Mouse (Mus musculus) brain, embryonic 18.5 days (tissue): ENCODE measurements around the gene Tmem258.
A peak's percentile ranks its signal among the peaks of the same experiment; 100 is the strongest.

Source experiments
- DNase-seq: peaks from one replicate; pipeline ENCODE4 v3.0.0-alpha.2; 2012; ENCODE audit warnings: low read depth, low spot score

The Tmem258 gene

DNA sequence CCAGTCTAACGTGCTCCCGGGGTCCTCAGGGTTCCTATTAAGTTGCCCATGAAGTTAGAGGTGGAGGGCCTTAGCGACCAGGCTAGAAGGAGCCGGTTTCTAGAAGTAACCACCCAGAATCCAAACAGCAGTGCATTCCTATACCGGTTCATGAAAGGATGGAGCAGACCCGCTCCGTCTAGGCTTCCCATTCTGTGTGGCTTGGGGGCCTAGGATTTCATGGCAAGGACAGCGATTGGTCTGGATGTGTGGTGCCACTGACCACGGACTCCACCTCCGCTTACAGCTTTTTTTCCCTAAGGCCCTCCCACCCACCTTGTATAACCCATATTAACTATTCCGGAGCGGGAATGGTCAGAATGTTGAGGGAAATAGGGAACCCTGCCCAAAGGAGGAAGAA lies 19.7 kb upstream of the Tmem258 start:
- peak; percentile 51 for DNase-seq

DNA sequence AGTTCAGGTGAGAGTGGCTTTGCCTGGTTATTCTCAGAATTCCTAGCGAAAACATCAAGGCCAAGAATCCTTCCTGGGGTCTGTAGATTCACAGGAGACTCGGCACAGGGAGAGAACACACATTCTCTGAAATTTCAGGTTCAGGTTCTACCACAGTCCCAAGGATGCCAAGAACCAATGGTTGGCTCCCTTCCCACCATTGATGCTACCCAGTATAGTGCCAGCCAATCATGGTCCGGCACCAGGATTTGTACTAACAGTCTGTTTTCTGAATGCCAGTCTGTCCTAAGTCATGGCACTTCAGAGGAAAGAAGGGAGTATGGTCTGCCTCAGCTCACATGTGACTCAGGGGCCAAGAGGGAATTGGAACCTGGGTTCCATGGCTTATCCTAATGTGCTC lies 17.9 kb upstream of the Tmem258 start:
- DNase-seq = no peak

DNA sequence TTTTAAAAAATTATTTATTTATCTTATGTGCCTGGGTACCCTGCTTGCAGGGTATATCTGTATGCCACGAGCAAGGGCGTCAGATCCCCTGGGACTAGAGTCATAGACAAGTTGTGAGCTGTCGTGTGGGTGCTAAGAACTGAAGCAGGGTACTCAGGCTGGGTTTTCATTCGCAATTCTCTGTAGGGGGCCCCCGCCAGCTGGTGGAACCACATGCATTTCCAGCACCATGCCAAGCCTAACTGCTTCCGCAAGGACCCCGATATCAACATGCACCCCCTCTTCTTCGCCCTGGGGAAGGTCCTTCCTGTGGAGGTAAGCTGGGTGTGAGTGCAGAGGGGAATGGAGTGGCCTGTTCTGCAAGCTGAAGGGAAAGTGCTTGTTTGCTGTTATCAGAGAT lies 17.2 kb upstream of the Tmem258 start:
- no peak for DNase-seq

DNA sequence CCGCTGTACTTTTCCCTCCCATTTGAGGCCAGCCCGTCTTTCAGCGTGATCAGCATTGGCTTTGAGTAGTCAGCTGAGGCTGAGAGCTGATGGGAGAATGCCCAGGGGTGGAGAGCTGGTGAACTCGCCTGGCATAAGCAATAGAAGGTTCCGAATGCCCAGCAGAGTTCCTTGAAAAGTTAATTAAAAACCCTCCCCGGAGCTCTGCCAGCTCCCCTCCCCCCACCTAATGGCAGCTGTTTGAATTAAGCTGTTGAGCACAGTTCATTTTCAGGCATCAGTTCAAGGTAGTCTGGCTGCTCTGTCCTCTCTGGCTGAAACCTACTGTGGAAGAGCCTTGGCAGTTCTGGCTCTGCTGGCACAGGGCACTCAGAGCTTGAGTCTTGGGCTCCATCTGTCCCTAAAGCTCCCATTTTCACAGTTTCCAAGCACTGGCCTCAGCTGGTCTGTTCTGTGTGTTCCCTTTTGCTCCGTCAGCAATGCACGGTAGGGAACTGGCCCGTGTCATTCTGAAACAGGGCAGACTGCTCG lies 15.5 kb upstream of the Tmem258 start:
- peak; percentile 69 for DNase-seq

DNA sequence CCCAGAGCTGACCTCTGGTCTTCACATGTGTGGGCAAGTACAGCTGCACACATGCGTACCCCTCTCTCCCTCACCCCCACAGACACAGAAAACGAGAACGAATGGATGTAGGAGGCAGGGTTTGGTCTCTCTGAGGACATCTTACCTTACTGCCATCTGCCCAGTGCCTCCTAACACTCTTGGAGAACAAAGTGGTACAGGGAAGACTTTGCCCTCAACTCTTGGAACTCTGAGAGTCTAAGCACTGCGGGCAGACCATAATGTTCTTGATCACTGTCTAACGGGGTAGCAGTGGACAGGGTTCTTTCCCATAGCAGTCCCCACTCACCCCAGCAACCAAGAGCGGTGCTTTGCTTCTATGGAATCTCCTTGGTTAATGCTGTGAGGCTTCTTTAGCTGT lies 14.8 kb upstream of the Tmem258 start:
- DNase-seq = no peak

DNA sequence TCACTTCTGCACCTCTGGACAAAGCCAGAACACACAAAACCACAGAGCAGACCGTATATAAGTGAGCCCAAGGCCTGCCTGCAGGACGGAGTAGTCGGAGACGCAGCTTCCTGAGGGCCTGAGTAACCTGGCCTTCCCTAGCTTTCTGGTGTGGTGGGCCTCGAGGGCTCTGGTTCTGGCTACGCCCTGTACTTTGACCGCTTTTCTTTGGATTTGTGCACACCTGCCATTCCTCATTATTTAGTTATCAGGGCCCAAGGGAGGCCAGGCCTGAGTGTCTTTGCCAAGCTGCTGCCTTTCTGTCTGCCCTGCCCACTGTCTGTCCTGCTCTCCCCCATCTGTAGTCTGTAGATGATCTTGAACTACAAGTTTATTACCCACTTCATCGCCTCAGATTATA lies 13.9 kb upstream of the Tmem258 start:
- no peak for DNase-seq

DNA sequence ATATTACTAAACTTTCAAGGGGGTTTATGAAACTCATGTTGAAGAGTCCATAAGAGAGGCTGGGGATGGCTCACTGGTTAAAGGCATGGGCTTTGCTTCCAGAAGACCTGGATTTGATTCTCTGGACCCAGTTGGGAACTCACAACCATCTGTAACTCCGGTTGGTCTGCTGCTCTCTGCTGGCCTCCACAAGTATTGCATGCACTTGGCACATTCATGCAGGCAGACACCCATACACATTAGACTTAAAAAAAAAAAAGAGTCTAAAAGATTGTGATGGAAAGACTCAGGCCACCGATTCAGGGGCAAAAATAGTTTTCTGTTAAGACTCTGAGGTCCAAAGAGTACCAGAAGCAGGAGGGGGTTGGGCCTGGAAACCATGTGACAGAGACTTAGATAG lies 13.0 kb upstream of the Tmem258 start:
- DNase-seq = no peak

DNA sequence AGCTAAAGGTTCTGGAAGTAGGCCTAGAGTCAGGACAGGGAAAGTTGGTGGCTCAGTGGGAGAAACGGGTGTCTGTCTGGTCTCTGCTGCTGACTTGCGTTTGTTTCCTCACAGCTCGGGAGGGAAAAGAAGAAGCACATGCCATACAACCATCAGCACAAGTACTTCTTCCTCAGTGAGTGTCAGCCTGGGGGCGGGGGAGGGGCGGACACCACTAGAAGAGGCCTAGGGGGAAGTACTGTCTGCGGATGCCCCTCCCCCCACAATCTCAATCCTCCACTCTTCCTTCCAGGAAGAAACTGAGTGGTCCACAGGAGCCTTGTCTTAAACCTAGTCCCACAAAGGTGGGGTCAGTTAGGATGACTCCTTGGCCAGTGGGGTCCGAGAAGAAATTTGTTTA lies 12.5 kb upstream of the Tmem258 start:
- DNase-seq = no peak

DNA sequence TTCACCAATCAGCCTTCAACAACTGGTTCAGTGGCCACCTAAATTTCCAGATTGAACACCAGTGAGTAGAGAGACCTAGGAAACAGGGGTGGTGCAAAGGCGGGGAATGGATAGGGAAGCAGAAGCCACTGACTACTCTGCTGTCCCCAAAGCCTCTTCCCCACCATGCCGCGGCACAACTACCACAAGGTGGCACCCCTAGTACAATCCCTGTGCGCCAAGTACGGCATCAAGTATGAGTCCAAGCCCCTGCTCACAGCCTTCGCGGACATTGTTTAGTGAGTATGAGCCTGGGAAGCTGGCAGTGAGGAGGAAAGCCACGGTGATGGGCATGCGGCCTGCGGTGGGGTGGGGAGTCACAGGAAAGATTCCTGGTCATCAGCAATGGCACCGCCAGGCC lies 9.5 kb upstream of the Tmem258 start:
- DNase-seq = no peak

DNA sequence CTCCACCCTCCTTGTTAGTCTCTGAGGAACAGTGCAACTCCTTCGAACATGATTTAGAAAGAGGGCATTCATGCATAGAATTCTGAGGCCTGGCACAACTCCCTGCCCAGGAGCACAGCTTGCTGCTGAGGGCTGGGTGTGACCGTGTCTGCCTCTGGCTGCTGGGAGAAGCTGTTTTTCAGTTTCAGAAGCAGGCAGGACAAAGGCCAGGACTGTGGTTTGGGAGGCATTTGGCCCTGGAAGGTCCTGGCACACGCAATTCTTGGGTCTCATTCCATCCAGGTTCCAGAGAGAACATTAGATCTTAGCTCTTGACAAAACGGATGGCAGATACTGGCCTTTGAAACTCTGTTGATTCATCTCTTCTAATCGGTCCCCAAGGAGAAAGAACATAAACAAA lies 8.6 kb upstream of the Tmem258 start:
- DNase-seq = no peak

DNA sequence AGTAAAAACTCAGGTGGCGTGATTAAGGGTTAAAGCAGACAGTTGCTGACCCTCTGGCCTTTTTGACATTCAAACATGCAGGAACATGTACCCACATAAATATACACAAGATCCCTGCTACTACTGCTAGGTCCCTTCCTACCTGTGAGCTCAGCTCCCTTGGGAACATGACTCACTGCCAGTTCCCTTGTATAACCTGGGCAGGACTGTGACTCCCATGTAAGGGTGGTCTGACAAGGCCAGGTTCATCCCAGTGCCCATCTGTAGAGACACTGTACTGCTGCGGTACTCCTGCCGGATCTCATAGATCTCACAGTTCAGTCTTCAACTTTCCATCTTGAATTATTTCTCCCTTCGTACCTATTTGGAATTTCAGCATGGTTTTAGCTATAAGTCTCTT lies 6.7 kb upstream of the Tmem258 start:
- DNase-seq = no peak

DNA sequence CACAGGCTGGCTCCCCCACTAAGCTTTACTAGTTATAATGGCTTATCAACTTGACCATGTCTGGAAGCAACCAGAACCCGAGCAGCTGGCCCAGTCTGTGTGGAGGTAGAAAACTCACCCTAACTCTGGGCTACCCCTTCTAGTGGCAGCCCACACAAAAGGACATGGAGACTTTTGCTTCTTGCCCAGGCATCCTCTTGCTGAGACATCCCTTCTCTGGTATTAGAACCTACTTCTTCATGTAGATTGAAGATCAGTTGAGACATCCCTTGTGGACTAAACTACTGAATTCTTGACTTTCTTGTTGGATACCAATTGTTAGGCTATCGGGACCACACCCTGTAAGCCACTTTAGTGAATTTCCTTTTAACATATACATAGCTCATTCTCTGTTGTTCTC lies 5.5 kb upstream of the Tmem258 start:
- no peak for DNase-seq

DNA sequence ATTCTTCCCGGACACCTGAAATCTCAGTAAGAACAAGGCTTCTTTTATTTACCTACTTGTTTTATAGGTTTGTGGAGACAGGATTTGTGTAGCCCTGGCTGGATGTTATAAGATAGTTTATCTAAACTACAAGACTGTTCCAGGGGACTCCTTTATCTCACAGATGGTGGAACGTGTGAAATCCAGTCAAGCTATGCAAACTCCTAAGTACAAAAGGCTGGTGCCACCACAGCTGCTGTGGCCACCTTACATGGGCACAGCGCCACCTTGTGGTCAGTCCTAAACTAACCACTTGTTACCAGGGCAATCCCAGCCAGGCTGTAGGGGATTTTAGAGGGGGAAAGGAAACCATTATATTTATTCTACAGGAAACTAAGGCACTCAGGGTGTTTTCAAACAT lies 5.1 kb upstream of the Tmem258 start:
- DNase-seq = no peak

DNA sequence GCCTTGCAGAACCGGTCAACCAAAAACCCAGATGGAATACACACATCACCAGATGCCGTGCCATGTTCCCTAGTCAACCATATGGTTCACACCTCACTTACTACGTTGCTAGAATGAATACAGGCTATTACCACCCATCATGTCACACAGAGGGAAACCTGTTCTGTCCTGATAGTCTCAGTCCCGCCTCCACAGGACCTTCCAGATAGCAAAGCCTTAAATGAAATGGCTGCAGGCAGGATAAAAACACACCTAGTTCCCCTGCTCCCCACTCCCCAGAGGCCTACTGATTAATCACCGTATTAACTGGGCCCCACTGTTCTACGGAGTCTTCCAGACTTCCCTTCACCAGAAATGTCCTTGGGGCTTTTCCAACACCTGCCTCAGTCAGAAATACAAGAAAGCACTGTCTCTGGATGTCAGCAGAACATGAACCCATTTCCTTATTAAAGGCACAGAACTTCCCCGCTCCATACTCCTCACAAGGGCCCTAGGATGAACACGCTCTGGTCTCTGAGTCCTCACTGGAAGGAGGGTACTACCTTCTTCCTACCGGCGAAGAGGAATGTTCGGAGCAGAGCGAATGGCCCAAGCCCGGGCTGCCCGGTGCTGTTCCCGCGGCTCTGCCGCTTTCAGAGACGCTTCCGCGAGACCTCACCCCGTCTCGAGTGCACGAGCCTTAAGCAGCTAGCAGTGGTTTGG lies 517 bp upstream of the Tmem258 start:
- no peak for DNase-seq

DNA sequence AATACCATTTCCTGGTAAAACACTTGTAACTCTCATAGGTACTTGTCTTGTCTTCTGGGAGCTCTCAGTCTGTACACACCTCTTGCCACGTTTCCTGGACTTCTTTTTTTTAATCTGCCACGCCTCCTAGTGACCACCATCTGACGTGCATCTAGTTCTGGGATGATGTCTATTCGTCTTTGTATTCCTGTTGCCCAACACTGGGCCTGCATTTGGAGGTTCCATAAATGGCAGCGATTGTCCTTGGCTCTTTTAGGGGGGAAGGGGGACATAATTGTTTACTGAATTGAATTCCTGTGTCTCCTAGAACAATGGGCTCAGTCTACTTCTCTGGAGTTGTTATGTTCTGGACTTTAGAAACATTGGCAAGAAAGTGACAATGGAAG lies 795 bp downstream of the Tmem258 start:
- DNase-seq = no peak

DNA sequence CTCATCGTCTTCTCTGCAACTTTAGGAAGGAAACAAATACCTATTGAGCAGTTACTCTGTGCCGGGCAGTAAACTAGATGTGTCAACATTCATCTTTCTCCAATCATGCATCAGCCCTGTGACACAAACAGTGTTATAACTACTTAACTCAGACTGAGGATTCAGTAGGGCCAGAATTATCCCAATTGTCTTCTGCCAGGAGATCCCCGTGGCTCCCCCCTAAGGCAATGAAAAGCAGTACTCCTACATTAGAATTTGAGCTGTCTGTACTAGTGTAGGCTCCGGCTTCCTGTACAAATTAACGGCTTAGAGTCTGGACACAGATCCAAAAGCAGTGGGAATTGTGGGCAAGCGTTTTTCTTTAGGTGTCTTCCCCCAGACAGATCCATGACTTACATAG lies 1.2 kb downstream of the Tmem258 start:
- DNase-seq = no peak

DNA sequence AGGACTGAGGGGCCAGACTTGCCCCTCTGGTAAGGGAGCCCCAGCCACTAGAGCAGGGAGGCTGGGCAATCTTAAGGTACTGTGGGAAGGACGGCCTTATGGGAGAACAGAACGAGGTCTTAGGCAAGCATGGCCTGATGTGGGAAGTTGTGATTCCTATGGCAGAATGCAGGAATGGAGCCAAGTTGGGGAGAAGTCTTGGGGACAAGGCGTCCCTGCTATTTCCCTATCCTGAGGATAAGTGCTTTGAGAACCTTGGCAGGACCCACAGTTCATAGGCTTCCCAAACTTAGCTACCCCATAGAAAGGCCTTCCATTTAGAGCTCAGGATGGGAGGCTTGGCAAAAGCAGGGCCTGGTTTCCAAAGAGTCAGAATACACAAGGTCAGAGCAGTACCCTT lies 5.0 kb downstream of the Tmem258 start:
- DNase-seq = no peak

DNA sequence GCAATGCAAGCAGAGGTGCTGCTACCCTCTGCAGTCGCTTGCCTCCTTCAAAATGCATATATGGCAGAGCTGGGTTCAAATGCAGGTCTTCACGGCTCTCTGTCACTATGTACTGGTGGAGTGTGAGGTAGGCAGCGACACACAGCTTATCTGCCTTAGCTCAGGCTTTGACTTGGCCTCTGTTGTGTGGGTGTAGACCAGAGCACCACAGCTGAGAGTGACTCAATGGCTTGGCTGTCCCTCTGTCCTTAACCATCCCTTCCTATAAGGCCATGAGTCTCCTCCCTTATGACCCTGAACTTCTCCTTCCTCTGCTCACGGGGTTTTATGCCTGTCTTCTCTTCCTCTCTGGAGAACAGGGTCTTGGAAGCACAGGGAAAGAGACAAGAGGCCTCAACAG lies 7.1 kb downstream of the Tmem258 start:
- no peak for DNase-seq

DNA sequence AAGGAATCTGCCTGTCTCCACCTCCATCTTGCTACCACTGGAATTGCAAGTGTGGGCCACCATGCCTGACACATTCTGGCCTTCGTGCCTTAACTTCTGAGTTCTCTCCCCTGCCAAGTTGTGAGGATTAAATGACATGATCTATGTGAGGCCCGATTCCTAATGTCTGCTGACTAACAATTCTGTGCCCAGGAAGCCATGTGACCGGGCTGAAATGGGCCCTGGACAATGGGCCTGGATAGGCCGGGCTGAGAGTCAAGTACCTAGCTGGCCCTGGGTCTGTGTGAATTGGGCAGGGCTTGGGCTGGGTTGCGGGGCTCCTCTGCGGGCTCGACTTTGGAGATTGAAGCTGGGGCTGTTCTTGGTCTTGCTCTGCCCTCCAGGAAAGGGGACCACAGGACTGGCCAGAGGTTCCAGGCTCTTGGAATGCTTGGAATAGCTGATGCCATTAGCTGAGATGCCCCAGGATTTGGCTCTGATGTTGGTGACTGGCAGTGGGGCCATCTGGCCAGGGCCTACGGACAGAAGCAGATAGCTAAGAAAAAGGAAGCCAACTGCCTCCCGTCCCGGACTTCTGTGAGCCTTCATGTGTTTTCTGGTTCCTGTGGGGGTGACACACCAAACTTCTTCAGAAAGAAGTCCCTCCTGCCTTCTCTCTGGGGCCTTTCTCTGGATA lies 10.1 kb downstream of the Tmem258 start:
- DNase-seq = no peak

DNA sequence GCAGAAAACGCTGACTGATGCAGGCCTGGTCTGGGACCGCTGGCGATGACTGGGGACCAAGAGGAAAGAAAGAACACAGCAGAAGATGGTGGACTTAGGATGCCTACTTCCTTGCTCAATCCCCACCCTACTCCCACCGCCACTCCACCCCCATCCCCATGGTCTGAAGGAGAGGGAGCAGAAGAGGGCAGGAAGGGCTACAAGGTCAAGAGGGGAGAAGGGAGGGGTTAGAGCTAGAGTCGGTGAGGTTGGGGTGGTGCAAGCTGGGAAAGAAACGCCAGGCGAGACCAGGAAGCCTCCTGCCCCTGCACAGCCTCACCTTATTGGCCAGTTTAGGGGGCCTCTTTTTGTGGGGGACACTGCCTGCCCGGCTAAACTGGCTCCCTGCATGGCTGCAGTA lies 12.3 kb downstream of the Tmem258 start:
- DNase-seq = no peak

DNA sequence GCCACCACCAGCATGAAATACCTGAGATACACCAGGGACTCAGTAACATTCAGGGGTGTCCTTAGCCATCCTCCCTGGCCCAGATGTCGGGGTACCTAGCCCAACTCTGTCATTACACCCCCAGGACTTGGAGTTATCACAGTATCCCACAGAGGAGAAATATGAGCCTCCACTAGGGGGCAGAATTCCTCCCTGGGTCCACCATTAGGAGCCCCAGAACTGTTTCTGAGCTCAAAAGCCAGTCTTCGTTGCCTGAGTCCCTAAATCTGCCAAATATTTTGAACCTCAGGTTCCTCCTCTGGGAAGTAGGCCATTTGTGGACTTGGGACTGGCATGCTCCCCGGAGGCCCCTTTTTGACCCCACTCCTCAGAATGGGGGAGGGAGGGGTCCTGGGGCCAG lies 15.3 kb downstream of the Tmem258 start:
- DNase-seq = no peak

DNA sequence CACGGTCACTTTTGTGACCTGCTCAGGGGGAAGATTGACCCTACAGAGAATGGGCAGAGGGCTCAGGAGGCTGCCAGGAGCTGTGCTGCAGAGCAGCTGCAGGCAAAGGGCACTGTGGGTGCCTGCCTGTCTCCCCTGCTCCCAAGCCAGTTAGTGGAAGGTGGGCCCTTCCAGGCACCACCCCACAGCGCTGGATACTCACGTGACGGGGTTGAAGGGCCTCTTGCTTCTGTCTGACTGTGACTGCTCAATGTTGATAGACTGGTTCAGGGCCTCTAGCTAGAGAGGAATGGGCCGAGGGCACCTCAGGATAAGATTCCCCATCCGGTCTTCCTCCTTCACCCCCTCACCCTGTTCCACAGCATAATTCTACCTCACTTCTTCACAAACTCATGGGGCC lies 15.8 kb downstream of the Tmem258 start:
- no peak for DNase-seq

DNA sequence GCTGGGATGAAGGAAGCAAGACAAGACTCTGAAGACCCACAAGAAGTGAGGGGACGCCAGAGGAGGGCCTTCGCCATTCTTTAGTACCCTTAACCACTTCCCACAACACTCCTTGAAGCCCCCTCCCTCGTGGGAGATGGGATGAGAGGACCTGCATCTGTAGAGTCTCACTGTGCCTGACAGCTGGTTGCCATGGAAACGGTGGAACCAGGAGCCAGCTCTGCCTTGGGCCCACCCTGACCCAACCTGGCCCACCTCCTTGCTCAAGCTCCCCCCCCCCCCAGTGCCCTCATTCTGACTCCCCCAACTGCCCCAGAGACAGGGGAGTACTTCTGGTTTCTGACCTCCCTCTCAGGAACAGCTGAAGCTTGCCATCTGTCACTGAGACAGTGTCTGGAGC lies 17.8 kb downstream of the Tmem258 start:
- DNase-seq = no peak

DNA sequence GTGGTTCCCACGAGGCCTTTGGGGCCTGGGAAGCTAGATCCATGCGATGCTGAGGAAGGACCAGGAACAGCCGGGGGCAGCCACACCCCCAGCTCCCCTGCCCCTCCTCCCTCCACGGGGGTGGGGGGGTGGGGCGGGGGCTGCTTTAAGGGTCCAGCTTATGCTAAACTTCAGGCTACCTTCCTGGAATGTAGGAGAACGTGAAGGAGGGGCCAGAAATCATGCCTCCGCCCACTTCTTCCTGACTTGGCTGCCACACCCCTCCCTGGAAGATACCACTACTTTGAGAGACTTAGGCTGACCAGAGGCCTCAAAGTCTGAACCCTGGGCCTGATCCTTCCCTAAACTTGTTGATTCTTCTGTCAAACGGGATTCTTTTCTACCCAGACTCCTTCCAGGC lies 18.8 kb downstream of the Tmem258 start:
- no peak for DNase-seq
